Comparison of ENCODE assay signal across 25 mouse cellular contexts in genomic region chr5:126893063-126893462, GRCm38 (mm10).
DNase-seq lines count a peak whose midpoint lies in the region; ATAC-seq and TF ChIP-seq lines count a peak whose summit lies in the region.
"Had no signal": no experiment of that assay in that cellular context is flagged by ENCODE, and none has a peak within 500 bp of the region (broad histone marks: within the 10 kb centered on the region; RNA-seq: fewer than 3 reads in every experiment).

No protein-coding gene starts in this region.

- 0 out of 2 replicates have a peak, but pooled peaks have one; percentile 10 for TF ChIP-seq CTCF in heart, adult 2 months (IDR thresholded peaks at IDR 0.05)
- TF ChIP-seq CTCF in liver, embryonic 14.5 days (IDR thresholded peaks at IDR 0.05; ENCODE audit: low read depth), result peak; percentile 33
- peak; percentile 51 for TF ChIP-seq CTCF in E14TG2a.4 (conservative IDR thresholded peaks at IDR 0.05; ENCODE audit: low read length)
- TF ChIP-seq CTCF in Patski (IDR thresholded peaks at IDR 0.05), result peak; percentile 30

- CTCF ChIA-PET in Patski (lab: Charles Lee), result no interaction called here

- in situ Hi-C loops in Patski (cut with MboI; ENCODE audit: low pct_unique_long_range_greater_than_20kb), result no loop called here

- ATAC-seq in heart, embryonic 11.5 days (replicated peaks; ENCODE audit: insufficient number of reproducible peaks, low FRiP score, low TSS enrichment), result no peak
- ATAC-seq in liver, embryonic 14.5 days (ENCODE audit: insufficient read depth), result no peak
- ATAC-seq in liver, embryonic 12.5 days, result no peak
- ATAC-seq in Patski, result no peak
- ATAC-seq: forebrain, embryonic 16.5 days had no signal

- no peak for TF ChIP-seq POLR2A in heart, adult 2 months (IDR thresholded peaks at IDR 0.05; ENCODE audit: insufficient read depth, low read depth, low read length)

- H3K9me3 ChIP-seq in heart, embryonic 11.5 days (replicated peaks; ENCODE audit: control insufficient read depth, low read length), result no peaks in the 10 kb centered on the region
- H3K9me3 ChIP-seq in liver, embryonic 14.5 days (ENCODE audit: control insufficient read depth, low read length), result no peaks in the 10 kb centered on the region; the same call in 1 of the 2 replicates
- H3K9me3 ChIP-seq in liver, embryonic 12.5 days (replicated peaks), result peaks cover 26% of the 10 kb centered on the region
- no peaks in the 10 kb centered on the region for H3K9me3 ChIP-seq in E14TG2a.4 (ENCODE audit: low read length)
- H3K9me3 ChIP-seq: hindbrain, embryonic 15.5 days; kidney, embryonic 15.5 days had no signal

- POLR2A ChIA-PET in Patski (lab: Charles Lee), result no interaction called here

- no peaks in the 10 kb centered on the region for H3K79me2 ChIP-seq in heart, adult 2 months (replicated peaks; ENCODE audit: control insufficient read depth, insufficient read depth, low read length)

- intact Hi-C loops in heart, adult 2 months (cut with DNase I), result no loop called here

- no peak overlapping the region for H3K4me2 ChIP-seq in heart, embryonic 11.5 days
- no peak overlapping the region for H3K4me2 ChIP-seq in liver, embryonic 14.5 days (ENCODE audit: low read depth)
- H3K4me2 ChIP-seq in liver, embryonic 12.5 days, result no peak overlapping the region
- H3K4me2 ChIP-seq: embryonic facial prominence, embryonic 13.5 days; heart, embryonic 12.5 days; hindbrain, embryonic 15.5 days; kidney, embryonic 15.5 days; liver, embryonic 15.5 days; midbrain, embryonic 12.5 days had no signal

- DNase-seq in heart, adult 2 months, result no peak
- no peak for DNase-seq in liver, embryonic 14.5 days (ENCODE audit: low read depth in 3 of 3, low spot score in 3 of 3)
- DNase-seq in Patski (ENCODE audit: low read depth, low spot score), result no peak
- no peak for DNase-seq in layer of hippocampus, postnatal 36 days
- DNase-seq in gastrocnemius, adult 8-10 months (ENCODE audit: low spot score in 2 of 2), result no peak
- DNase-seq: adrenal gland, postnatal 14 days; cerebellum, adult 18-20 months; gastrocnemius, postnatal 14 days; kidney, adult 18-20 months; kidney, postnatal 25 days; left cerebral cortex, postnatal 4 days; lung, postnatal 4 days; thymus, postnatal 36 days had no signal

- no peaks in the 10 kb centered on the region for H3K36me3 ChIP-seq in heart, adult 2 months (ENCODE audit: control insufficient read depth, insufficient read depth, low read length)
- H3K36me3 ChIP-seq in heart, embryonic 11.5 days (ENCODE audit: control insufficient read depth, insufficient read depth, low read length), result no peaks in the 10 kb centered on the region
- no peaks in the 10 kb centered on the region for H3K36me3 ChIP-seq in liver, embryonic 14.5 days (replicated peaks; ENCODE audit: control insufficient read depth, insufficient read depth, low read depth)
- H3K36me3 ChIP-seq in liver, embryonic 12.5 days, result no peaks in the 10 kb centered on the region
- H3K36me3 ChIP-seq in E14TG2a.4 (ENCODE audit: insufficient read depth, low read length), result no peaks in the 10 kb centered on the region
- H3K36me3 ChIP-seq: embryonic facial prominence, embryonic 13.5 days; forebrain, embryonic 10.5 days; heart, embryonic 12.5 days; hindbrain, embryonic 15.5 days; kidney, embryonic 15.5 days; liver, embryonic 15.5 days; midbrain, embryonic 12.5 days had no signal

- H3K4me1 ChIP-seq in heart, adult 2 months (ENCODE audit: control insufficient read depth, insufficient read depth, low read length), result no peaks in the 10 kb centered on the region
- H3K4me1 ChIP-seq in heart, embryonic 11.5 days (ENCODE audit: control insufficient read depth, insufficient read depth, low read length), result peaks cover 6% of the 10 kb centered on the region; the same call in 1 of the 2 replicates
- no peaks in the 10 kb centered on the region for H3K4me1 ChIP-seq in liver, embryonic 14.5 days (replicated peaks; ENCODE audit: control insufficient read depth in 2 of 2, insufficient read depth in 2 of 2, low read length in 1 of 2)
- H3K4me1 ChIP-seq in liver, embryonic 12.5 days, result no peaks in the 10 kb centered on the region
- no peaks in the 10 kb centered on the region for H3K4me1 ChIP-seq in E14TG2a.4 (replicated peaks; ENCODE audit: low read depth, low read length)
- H3K4me1 ChIP-seq: embryonic facial prominence, embryonic 13.5 days; forebrain, embryonic 10.5 days; hindbrain, embryonic 15.5 days; kidney, embryonic 15.5 days; liver, embryonic 15.5 days; megakaryocyte, embryonic 14.5 days; midbrain, embryonic 12.5 days had no signal

- H3K27me3 ChIP-seq in heart, adult 2 months (ENCODE audit: control insufficient read depth, insufficient read depth, low read length), result no peaks in the 10 kb centered on the region
- no peaks in the 10 kb centered on the region for H3K27me3 ChIP-seq in heart, embryonic 11.5 days (ENCODE audit: control insufficient read depth, insufficient read depth, low read length)
- H3K27me3 ChIP-seq in liver, embryonic 14.5 days (ENCODE audit: control insufficient read depth, insufficient read depth, low read length), result no peaks in the 10 kb centered on the region
- H3K27me3 ChIP-seq in liver, embryonic 12.5 days (replicated peaks), result no peaks in the 10 kb centered on the region
- no peaks in the 10 kb centered on the region for H3K27me3 ChIP-seq in E14TG2a.4 (ENCODE audit: insufficient read depth, low read length)
- H3K27me3 ChIP-seq in Patski, result no peaks in the 10 kb centered on the region
- H3K27me3 ChIP-seq: embryonic facial prominence, embryonic 13.5 days; heart, embryonic 12.5 days; hindbrain, embryonic 15.5 days; kidney, embryonic 15.5 days; liver, embryonic 15.5 days; megakaryocyte, embryonic 14.5 days; midbrain, embryonic 12.5 days had no signal

- no peak for TF ChIP-seq EP300 in heart, adult 2 months (IDR thresholded peaks at IDR 0.05; ENCODE audit: insufficient read depth, low read depth, low read length)
- TF ChIP-seq EP300 in liver, embryonic 14.5 days (IDR thresholded peaks at IDR 0.05; ENCODE audit: low read depth), result no peak

- no peak overlapping the region for H3K9ac ChIP-seq in heart, adult 2 months (ENCODE audit: low read depth, low read length)
- H3K9ac ChIP-seq in heart, embryonic 11.5 days (ENCODE audit: low read depth, low read length), result no peak overlapping the region
- no peak overlapping the region for H3K9ac ChIP-seq in liver, embryonic 14.5 days (replicated peaks)
- no peak overlapping the region for H3K9ac ChIP-seq in liver, embryonic 12.5 days
- H3K9ac ChIP-seq: embryonic facial prominence, embryonic 13.5 days; heart, embryonic 12.5 days; hindbrain, embryonic 15.5 days; kidney, embryonic 15.5 days; liver, embryonic 15.5 days; midbrain, embryonic 12.5 days had no signal

- H3K4me3 ChIP-seq in heart, adult 2 months, result no peak overlapping the region
- no peak overlapping the region for H3K4me3 ChIP-seq in heart, embryonic 11.5 days (ENCODE audit: low read depth, low read length)
- H3K4me3 ChIP-seq in liver, embryonic 14.5 days (ENCODE audit: insufficient read depth in 1 of 2, low read depth in 2 of 2, low read length in 2 of 2), result no peak overlapping the region
- H3K4me3 ChIP-seq in liver, embryonic 12.5 days, result no peak overlapping the region
- no peak overlapping the region for H3K4me3 ChIP-seq in E14TG2a.4 (replicated peaks; ENCODE audit: low read length)
- H3K4me3 ChIP-seq: embryonic facial prominence, embryonic 13.5 days; forebrain, embryonic 10.5 days; heart, embryonic 12.5 days; hindbrain, embryonic 15.5 days; kidney, embryonic 15.5 days; liver, embryonic 15.5 days; megakaryocyte, embryonic 14.5 days; midbrain, embryonic 12.5 days had no signal

- WGBS in heart, adult 2 months, result 91% methylated on average over 4 of the region's 4 CpGs
- WGBS in heart, embryonic 11.5 days (ENCODE audit: insufficient replicate concordance), result 82% methylated on average over 4 of the region's 4 CpGs
- WGBS in liver, embryonic 14.5 days (ENCODE audit: insufficient replicate concordance), result 76% methylated on average over 4 of the region's 4 CpGs
- 75% methylated on average over 4 of the region's 4 CpGs for WGBS in liver, embryonic 12.5 days (ENCODE audit: insufficient replicate concordance)

- no peak overlapping the region for H3K27ac ChIP-seq in heart, adult 2 months
- H3K27ac ChIP-seq in heart, embryonic 11.5 days (ENCODE audit: low read depth, low read length), result no peak overlapping the region
- H3K27ac ChIP-seq in liver, embryonic 14.5 days, result no peak overlapping the region
- no peak overlapping the region for H3K27ac ChIP-seq in liver, embryonic 12.5 days
- H3K27ac ChIP-seq: embryonic facial prominence, embryonic 13.5 days; forebrain, embryonic 10.5 days; hindbrain, embryonic 15.5 days; kidney, embryonic 15.5 days; liver, embryonic 15.5 days; midbrain, embryonic 12.5 days had no signal
